Mouse (Mus musculus) olfactory bulb, adult 2 months (tissue): ENCODE measurements around the gene Stx12.

Experiments used
- CTCF ChIP-seq: fragments of 200-500 bp; IDR thresholded peaks from 2 replicates; pipeline ENCODE4 v1.5.1; 2012; ENCODE audit warnings: low read depth, mild to moderate bottlenecking, low read length, moderate library complexity; ENCODE audit not compliant: insufficient read depth
- POLR2A ChIP-seq: fragments of 200-500 bp; IDR thresholded peaks from 2 replicates; pipeline ENCODE4 v1.6.1; 2012; ENCODE audit warnings: mild to moderate bottlenecking, low read depth, low read length, moderate library complexity; ENCODE audit not compliant: insufficient read depth

DNA sequence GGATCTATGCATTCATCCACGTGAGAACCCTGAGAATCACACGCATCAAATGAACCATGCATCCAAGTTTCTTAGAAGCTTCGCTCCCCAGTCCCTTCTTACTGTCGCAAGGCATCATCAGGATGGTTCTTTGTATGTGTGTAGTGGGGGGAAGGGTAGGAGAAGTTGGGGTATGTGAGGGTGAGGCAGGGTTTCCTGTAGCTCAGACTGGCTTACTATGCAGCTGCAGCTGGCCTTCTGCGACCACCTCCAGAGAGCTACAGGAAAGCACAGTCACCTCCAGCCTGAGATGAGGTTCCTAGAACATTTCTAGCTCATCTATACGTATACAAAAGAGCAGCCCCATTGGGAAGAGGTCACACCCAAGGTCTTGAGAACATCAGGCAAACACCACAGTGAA is 27.8 kb upstream of the Stx12 start:
- TF ChIP-seq CTCF = no peak
- no peak for TF ChIP-seq POLR2A
